Mouse (Mus musculus): ENCODE measurements at regions not wholly inside any gene's neighbourhood (a gene's known extent, or its start where the extent isn't known, plus 50 kb on each side); places are given as distances from the start of the nearest gene placed in this dataset.

DNA sequence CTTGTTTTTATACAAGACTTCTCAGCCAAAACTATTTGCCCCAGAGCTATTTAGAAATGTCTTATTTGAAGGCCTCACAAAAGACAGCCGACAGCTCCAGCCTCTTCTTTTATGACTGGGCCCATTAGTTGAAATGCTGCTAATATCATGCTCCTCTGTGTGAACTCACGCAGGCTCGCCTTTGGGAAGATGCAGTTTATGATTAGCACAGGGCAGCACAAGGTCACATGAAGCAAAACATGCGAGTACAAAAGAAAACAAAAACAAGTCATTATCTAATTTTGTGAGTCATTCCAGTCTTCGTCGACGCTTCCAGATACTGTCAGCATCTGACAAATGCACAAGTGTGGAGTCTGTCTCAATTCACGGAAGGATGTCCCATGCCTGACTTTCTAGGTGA lies 65.8 kb upstream of the Nepro start:
- TF ChIP-seq FLI1 (IDR thresholded peaks at IDR 0.05; ENCODE audit: low read length) (no peak), GATA1 (IDR thresholded peaks at IDR 0.05; ENCODE audit: borderline replicate concordance, low read length) (no peak)

Data from megakaryocyte, embryonic 14.5 days (primary cell).